Mouse (Mus musculus) R1 (cell line): ENCODE measurements around the gene Echdc3.

Experiments
- DNase-seq: peaks from one replicate; pipeline ENCODE4 v3.0.0-alpha.2; 2018; ENCODE audit warnings: low read depth, low spot score

Echdc3 gene

DNA sequence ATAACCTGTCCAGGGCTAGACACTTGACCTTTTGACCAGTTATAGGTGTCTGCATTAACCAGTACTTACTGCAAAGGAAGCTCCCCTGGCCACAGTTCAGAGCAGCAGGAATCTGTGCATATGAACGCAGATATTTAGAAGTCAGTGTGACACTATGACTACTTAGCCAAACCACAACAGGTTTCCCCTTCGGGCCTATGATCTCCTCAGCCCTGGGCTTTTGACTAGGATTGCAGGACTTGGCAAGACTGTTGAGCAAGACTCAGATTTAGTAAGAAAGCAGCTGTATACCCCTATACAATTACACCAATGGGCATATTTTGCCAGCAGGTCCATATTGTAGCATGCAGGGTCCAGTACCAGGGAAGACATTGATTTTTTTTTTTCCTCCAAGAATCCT, 44.3 kb downstream of the Echdc3 start:
- no peak for DNase-seq

- DNase-seq: peak; percentile 86
Measured at GRCm38 (mm10) chr2:6167843-6168558, 44.8 kb downstream of the Echdc3 start.

GRCm38 (mm10) chr2:6165771-6166170, 47.1 kb downstream of the Echdc3 start:
- no peak for DNase-seq

- DNase-seq: no peak
Measured at GRCm38 (mm10) chr2:6164606-6165290, 48.1 kb downstream of the Echdc3 start.

- peak; percentile 96 for DNase-seq
Measured at GRCm38 (mm10) chr2:6162366-6163040, 50.3 kb downstream of the Echdc3 start.

- DNase-seq: no peak
Measured at GRCm38 (mm10) chr2:6159735-6160134, 53.1 kb downstream of the Echdc3 start.

DNA sequence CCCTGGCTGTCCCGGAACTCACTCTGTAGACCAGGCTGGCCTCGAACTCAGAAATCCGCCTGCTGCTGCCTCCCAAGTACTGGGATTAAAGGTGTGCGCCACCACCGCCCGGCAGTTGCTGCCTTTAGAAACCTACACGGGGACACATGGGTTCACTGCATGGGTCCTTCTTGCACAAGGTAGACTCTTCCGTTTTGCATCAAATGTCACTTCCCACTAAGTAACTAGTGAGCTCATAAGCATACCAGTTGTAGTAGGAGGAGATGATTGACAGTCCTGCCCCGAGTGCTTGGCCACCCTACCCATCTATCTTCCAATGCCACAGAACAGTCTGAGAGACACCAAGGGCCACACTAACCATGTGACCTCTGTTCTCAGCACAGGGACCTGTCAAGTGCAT, 53.6 kb downstream of the Echdc3 start:
- no peak for DNase-seq

- DNase-seq: no peak
Measured at GRCm38 (mm10) chr2:6157635-6158034, 55.2 kb downstream of the Echdc3 start.

DNA sequence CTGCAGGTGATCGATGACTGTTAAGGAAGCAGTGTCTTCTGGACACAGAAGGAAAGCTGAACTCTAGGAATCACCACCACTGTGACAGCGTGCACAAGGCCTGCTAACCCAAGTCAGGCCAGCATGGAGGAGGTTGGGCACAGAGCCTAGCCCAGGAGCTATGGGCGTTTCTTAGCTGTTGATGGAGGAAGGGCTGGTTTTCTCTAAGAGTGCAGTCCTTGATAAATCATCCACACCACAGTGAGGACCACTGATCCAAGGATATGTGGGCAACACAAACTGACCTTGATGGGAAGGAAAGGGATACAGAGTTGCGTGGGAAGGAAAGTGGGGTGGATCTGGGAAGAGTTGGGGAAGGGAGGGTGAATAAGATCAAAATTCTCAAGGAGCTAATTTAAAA, 55.6 kb downstream of the Echdc3 start:
- no peak for DNase-seq

- DNase-seq: no peak
Measured at GRCm38 (mm10) chr2:6149801-6150200, 63.0 kb downstream of the Echdc3 start.

- DNase-seq: no peak
Measured at GRCm38 (mm10) chr2:6146901-6147300, 65.9 kb downstream of the Echdc3 start.

- no peak for DNase-seq
Measured at GRCm38 (mm10) chr2:6146257-6146656, 66.6 kb downstream of the Echdc3 start.

DNA sequence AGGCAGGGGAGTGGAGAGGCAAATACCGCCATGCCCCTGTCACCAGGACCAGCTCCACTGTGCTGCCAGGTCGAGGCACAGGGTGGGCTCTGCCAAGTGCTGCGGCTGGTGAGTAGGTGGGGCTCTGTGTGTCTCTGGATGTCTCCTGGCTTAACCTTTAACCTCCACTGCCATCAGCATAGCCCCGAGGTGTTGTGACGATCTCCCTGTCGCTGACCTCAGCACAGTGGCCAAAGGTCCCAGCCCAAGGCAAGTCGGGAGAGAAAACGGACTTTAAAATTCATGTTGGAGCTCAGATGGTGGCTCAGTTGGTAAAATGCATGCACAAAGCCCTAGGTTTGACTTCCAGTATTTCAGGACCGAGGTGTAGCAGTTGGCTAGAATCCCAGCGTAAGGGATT, 67.2 kb downstream of the Echdc3 start:
- DNase-seq: no peak

DNA sequence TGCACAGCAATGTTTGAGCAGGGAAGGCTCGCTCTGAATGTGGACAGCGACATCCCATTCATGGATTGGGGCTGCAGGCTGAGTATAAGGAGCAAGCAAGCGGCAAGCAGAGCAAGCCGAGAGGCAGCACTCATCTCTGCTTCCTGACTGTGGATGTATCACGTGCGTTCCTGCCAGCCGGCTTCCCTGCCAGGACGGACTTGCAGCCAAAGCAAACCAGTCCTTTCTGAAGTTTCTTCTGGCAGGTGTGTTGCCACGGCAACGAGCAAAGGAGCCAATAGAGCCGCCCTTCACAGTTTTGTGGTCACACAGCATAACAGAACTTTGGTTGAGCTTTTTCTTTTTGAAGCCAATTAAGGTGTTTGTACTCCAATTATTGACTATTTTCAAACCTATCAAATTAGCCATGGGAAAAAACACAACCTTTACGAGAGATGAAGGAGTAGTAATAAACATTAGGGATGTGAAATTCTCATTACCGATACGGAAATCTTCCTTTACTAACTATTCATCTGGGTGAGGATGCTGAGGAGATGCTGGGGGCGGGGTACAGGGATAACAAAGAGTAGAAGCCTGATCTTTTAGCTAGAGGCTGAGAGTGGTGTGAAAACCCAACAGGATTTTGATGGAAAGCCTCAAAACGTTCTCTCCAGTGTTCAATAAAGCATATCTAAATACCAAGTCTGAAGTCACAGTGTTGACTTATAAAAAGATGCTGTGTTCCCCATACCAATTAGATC, 69.7 kb downstream of the Echdc3 start:
- peak; percentile 89 for DNase-seq

DNA sequence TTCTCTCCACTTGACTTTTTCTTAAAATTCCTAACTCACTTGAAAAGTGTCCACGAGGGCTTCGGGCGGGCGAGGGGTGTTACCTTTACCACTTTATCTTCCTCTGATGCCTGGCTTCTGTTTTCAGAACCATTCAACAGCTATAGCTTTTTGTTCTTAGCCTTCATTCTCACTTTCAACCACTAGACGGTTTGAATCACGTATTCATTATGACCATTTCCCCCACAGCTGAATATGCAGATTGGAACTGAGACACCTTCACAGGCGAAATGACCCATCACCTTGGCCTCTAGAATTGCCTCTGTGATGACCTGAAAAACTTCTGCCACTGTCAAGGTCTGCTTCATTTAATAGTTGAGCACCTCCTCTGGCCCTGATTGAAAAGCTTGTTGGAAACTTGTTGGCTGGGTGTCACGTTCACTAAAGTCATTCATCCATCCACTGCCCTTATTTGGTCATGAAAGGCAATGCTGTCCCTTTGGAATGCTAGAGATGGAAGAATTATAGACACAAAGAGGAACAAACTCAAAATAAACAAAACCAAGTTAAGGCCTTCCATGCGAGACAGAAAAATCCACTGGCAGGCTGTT, 72.2 kb downstream of the Echdc3 start:
- no peak for DNase-seq
